Mouse (Mus musculus) frontal cortex, adult 2 months (tissue): Measurements from ENCODE around the gene Olfr2. TPM values are rescaled to one million over a fixed set of nuclear protein-coding genes. Genes with fewer than 3 reads are reported as not detected.
"Not testable (repeated sequence)": the region's sequence is repeated elsewhere in the genome, so short reads cannot be mapped to it uniquely, and the experiment has no call there.

Source experiments
- DNase-seq, 2 experiments: peaks; one replicate each; pipeline ENCODE4 v3.0.0; 2022; ENCODE audit warnings: low spot score in 1 of 2; ENCODE audit errors: extremely low spot score in 1 of 2
- polyA plus RNA-seq: library from polyadenylated mRNA; depleted of rRNA; stranded (reverse); fragments of >200 nt; gene quantifications from 2 replicates; pipeline ENCODE4 v1.2.3, GENCODE M21; 2012; rRNA removed

Olfr2 gene
- not detected in 2 replicates for polyA plus RNA-seq

- no peak for DNase-seq
Observed at GRCm38 (mm10) chr7:107005972-107006371, at the start of gene Olfr2. TSS of gene Olfr2 (minus strand) at chr7:107006072.

DNA sequence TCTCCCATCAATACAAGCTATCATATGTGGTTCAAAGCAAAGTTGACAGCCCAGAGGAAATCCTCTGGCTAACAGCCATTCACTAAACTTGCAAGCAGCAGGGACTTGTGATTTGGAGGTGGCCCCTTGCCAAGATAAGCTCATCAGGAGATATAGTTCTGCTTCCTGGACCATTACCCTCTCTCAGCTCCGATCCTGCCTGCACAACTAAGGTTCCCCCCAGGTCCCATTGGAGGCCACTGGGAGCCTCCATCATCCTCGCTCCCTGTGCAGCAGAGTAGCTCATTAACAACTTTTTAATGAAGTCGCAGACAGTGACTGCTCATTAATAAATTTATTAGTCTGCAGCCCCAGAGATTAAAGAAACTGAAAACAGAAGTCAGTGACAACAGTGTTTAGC lies 41.7 kb upstream of the Olfr2 start:
- DNase-seq = no peak

GRCm38 (mm10) chr7:107045833-107046232 lies 40.0 kb upstream of the Olfr2 start:
- DNase-seq = peak in 1 of 2 experiments; percentile 83

DNA sequence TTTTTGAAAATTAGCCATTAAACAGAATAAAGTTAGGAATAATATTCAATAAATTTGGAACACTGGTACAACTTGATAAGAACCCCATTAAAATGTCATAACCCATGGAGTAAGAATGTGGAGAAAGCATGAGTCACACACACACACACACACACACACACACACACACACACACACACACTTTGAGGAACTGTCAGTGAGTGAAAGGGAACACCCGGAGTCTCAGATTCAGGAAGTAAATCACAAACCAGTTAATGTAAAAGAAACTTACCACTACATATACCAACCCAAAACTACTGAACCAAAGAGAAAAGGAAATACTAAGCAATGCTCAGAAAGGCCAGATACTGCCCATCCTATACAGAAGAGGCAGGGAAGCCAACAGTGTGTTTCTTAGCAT lies 38.5 kb upstream of the Olfr2 start:
- DNase-seq = no peak

DNA sequence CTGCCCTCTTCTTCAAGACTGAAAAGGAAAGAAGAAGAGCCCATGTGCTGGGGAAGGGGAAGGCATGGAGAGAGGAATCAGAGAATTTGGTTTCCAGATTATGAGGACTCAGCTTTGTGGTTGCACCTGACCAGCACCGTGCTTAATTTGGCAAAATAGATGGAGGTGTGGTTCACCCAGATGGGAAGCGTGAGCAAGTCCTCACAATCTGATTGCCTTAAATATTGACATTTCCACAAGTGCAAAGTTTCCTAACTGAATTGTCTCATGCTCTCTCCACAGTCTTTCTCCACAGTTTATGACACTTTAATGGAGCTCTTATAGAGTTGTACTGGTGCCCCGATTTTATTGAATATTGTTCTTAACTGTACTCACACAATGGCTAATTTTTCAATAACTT lies 37.3 kb upstream of the Olfr2 start:
- no peak for DNase-seq

- no peak for DNase-seq
Observed at GRCm38 (mm10) chr7:107039934-107040563, 34.2 kb upstream of the Olfr2 start.

- no peak for DNase-seq
Observed at GRCm38 (mm10) chr7:107030874-107031273, 25.0 kb upstream of the Olfr2 start, which contains the start of gene Olfr713. TSS of gene Olfr713 (plus strand) at chr7:107031174.

- DNase-seq = no peak
Observed at GRCm38 (mm10) chr7:107004169-107004568, 1.7 kb downstream of the Olfr2 start.

DNA sequence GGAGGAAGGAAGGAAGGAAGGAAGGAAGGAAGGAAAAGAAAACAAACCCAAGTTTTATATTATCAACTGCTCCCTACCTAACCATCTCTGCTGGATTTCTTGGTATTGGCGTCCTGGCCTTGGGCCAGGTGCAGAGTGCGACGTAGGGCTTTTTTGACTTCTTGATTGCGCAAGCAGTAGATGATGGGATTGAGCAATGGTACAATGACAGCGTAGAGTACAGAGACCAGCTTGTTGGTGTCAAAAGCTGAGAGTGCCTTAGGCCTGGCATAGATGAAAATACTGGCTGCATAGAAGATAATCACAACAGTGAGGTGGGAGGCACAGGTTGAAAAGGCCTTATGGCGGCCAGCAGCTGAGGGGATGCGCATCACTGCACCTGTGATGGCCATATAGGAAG lies 5.1 kb downstream of the Olfr2 start:
- DNase-seq = no peak

GRCm38 (mm10) chr7:106985236-106985635 lies 20.6 kb downstream of the Olfr2 start:
- no peak for DNase-seq

DNA sequence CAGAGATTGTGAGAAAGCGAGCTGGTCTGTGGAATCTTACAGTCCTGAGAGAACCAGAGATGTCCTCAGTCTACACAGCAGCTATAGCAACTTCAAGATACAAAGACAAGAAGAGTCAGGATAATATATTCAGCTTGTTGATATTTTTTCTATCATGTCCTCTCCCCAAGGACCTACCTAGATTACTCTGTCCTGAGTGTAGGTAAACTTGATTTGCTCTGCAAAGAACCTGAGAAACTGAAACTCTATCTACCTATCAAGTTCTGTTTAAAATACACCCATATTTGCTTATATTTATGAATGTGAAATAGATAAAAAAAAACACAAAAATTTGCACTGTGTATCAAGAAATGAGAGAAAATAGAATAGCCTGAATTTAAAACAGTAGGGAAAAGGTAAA lies 30.5 kb downstream of the Olfr2 start, which contains the start of gene Olfr711:
Gene Olfr711 (minus strand): TSS at position 101 of the 400 bp plus-strand sequence.
- DNase-seq = no peak

- not testable (repeated sequence) for DNase-seq
Observed at GRCm38 (mm10) chr7:106967503-106967902, 38.4 kb downstream of the Olfr2 start.

DNA sequence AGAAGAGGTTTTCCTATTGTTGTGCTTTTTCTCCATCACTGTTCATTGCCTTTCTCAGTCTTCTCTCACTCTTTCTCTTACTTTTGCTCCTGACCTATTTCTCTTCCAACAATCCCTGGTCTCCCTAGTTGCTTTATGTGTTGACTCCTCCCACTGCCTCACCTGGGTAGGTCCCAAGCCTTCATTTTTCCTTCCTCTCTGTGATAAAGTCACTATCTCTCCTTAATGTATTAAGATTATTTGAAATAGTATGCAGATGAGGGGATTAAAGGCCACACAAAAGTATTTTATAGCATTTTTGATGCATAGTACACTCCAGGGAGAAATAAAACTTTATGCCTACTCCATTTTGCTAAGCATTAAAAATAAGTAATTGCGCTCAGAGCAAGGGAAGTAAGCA lies 42.0 kb downstream of the Olfr2 start, which contains the start of gene Olfr6:
Gene Olfr6 (minus strand): TSS at position 101 of the 400 bp plus-strand sequence.
- DNase-seq = no peak

GRCm38 (mm10) chr7:106948212-106948611 lies 57.7 kb downstream of the Olfr2 start, which contains the start of gene Olfr710:
TSS of gene Olfr710 (minus strand) at chr7:106948312.
- DNase-seq = no peak

Other genes with a start within 250 kb of the Olfr2 start
- not detected in 2 replicates for gene Olfr699, start 212.9 kb downstream of the Olfr2 start, polyA plus RNA-seq
- not detected in 2 replicates for gene Olfr700, start 197.2 kb downstream of the Olfr2 start, polyA plus RNA-seq
- not detected in 2 replicates for gene Olfr701, start 191.9 kb downstream of the Olfr2 start, polyA plus RNA-seq
- gene Olfr702, start 172.2 kb downstream of the Olfr2 start, polyA plus RNA-seq = not detected in 2 replicates
- not detected in 2 replicates for gene Olfr703, start 162.7 kb downstream of the Olfr2 start, polyA plus RNA-seq
- gene Olfr704, start 142.9 kb downstream of the Olfr2 start, polyA plus RNA-seq = not detected in 2 replicates
- not detected in 2 replicates for gene Olfr705, start 129.2 kb downstream of the Olfr2 start, polyA plus RNA-seq
- not detected in 2 replicates for gene Olfr706, start 117.9 kb downstream of the Olfr2 start, polyA plus RNA-seq
- not detected in 2 replicates for gene Olfr707, start 104.8 kb downstream of the Olfr2 start, polyA plus RNA-seq
- not detected in 2 replicates for gene Olfr1532-ps1, start 98.1 kb downstream of the Olfr2 start, polyA plus RNA-seq
- gene Olfr709-ps1, start 73.9 kb downstream of the Olfr2 start, polyA plus RNA-seq = not detected in 2 replicates
- gene Olfr710, start 57.8 kb downstream of the Olfr2 start, polyA plus RNA-seq = not detected in 2 replicates
- gene Olfr6, start 42.1 kb downstream of the Olfr2 start, polyA plus RNA-seq = not detected in 2 replicates
- gene Olfr711, start 30.6 kb downstream of the Olfr2 start, polyA plus RNA-seq = not detected in 2 replicates
- gene Olfr713, start 25.1 kb upstream of the Olfr2 start, polyA plus RNA-seq = not detected in 2 replicates
- gene Olfr714, start 64.9 kb upstream of the Olfr2 start, polyA plus RNA-seq = 0.04 TPM in 1 of 2 replicates, not detected in the other
- not detected in 2 replicates for gene Olfr17, start 87.1 kb upstream of the Olfr2 start, polyA plus RNA-seq
- not detected in 2 replicates for gene Olfr715b, start 104.3 kb upstream of the Olfr2 start, polyA plus RNA-seq
- not detected in 2 replicates for gene Olfr715, start 125.0 kb upstream of the Olfr2 start, polyA plus RNA-seq
- gene Olfr716, start 132.3 kb upstream of the Olfr2 start, polyA plus RNA-seq = not detected in 2 replicates
- not detected in 2 replicates for gene Nlrp14, start 160.9 kb upstream of the Olfr2 start, polyA plus RNA-seq
- not detected in 2 replicates for gene Rbmxl2, start 203.4 kb upstream of the Olfr2 start, polyA plus RNA-seq